Mouse (Mus musculus): ENCODE data around the gene Dhx34. TPM values are rescaled to one million over a fixed set of nuclear protein-coding genes. Genes with fewer than 3 reads are reported as not detected.
"Not testable (repeated sequence)": the region's sequence is repeated elsewhere in the genome, so short reads cannot be mapped to it uniquely, and the experiment has no call there.

The Dhx34 gene
- polyA plus RNA-seq, 1 experiment from 2014 or later = 7.3 TPM

GRCm38 (mm10) chr7:16261097-16261496 is 39.3 kb upstream of the Dhx34 start:
- WGBS = 48% methylated on average over 1 of the region's 1 CpGs
- no peaks in the 10 kb centered on the region for H3K4me1 ChIP-seq (replicated peaks; ENCODE audit: control insufficient read depth, insufficient read depth, low read length)
- no peak overlapping the region for H3K9ac ChIP-seq (ENCODE audit: low read depth, low read length)
- ATAC-seq = peak; percentile 86
- no peak for TF ChIP-seq CTCF (IDR thresholded peaks at IDR 0.05; ENCODE audit: low read depth)
- H3K9me3 ChIP-seq (ENCODE audit: control insufficient read depth) = no peaks in the 10 kb centered on the region
- no peaks in the 10 kb centered on the region for H3K27me3 ChIP-seq (replicated peaks; ENCODE audit: control insufficient read depth, insufficient read depth, low read length)
- H3K4me2 ChIP-seq (replicated peaks; ENCODE audit: low read depth) = no peak overlapping the region; the same call in 1 of the 2 replicates
- no peak overlapping the region for H3K4me3 ChIP-seq (ENCODE audit: low read depth, low read length)
- no peak overlapping the region for H3K27ac ChIP-seq (ENCODE audit: low read depth, low read length)
- no peaks in the 10 kb centered on the region for H3K36me3 ChIP-seq (ENCODE audit: control insufficient read depth, insufficient read depth)

DNA sequence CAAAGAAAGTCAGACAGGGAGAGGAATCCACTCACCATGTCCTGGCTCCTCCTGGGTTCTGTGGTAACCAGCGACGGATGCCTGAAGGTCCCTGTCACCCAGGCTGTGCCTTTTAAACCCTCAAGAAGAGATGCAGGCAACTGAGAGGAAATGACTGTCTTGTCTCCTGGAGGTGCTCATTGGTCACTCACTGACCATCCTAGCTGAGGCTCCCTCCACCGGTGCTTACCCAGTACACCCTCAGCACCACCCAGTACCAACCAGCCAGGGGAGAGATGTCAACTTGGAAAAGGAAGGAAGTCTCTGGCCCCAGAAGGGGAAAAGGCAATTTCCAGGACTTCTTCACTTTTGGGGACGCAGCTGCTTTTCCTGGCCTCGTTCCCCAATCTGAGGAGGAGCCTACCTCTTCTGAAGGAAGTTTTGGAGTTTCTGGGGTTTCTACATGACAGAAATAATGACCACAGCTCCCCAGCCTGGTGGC is 37.3 kb upstream of the Dhx34 start, which contains the start of gene C5ar1:
C5ar1 (minus strand) TSS at position 431 of the 481 bp plus-strand sequence.
- Histone ChIP-seq H3K9me3 (ENCODE audit: control insufficient read depth) (no peaks in the 10 kb centered on the region), H3K27ac (ENCODE audit: low read depth, low read length) (no peak within 1 kb of the TSS), H3K36me3 (ENCODE audit: control insufficient read depth, insufficient read depth) (no peaks in the 10 kb centered on the region), H3K9ac (ENCODE audit: low read depth, low read length) (no peak within 1 kb of the TSS), H3K4me1 (replicated peaks; ENCODE audit: control insufficient read depth, insufficient read depth, low read length) (no peaks in the 10 kb centered on the region), H3K27me3 (replicated peaks; ENCODE audit: control insufficient read depth, insufficient read depth, low read length) (no peaks in the 10 kb centered on the region), H3K4me2 (replicated peaks; ENCODE audit: low read depth) (no peak within 1 kb of the TSS), H3K4me3 (ENCODE audit: low read depth, low read length) (no peak within 1 kb of the TSS)
- WGBS = 77% methylated on average over 5 of the region's 5 CpGs
- ATAC-seq = no peak
- TF ChIP-seq CTCF (IDR thresholded peaks at IDR 0.05; ENCODE audit: low read depth) = no peak

DNA sequence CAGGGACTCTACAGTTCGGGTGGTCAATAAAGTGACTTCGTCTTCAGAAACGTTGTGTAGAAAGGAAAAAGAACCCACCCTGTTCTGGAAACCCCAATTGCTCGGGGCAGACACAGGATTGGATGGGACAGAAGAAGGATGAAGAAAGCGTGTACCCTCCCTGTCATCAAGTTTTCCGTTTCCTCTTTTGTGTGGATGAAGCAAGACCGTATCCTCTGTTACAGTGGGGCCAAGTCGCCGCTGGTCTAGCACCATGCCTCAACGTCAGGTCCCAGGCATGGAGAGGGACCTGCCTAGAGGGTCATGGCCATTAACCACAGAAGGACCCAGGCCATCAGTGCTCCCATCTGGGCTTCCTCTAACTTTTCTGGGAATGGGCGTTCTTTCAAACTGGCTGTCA is 36.0 kb upstream of the Dhx34 start:
- H3K4me3 ChIP-seq (ENCODE audit: low read depth, low read length) = no peak overlapping the region
- H3K27me3 ChIP-seq (replicated peaks; ENCODE audit: control insufficient read depth, insufficient read depth, low read length) = no peaks in the 10 kb centered on the region
- no peak for TF ChIP-seq CTCF (IDR thresholded peaks at IDR 0.05; ENCODE audit: low read depth)
- H3K9ac ChIP-seq (ENCODE audit: low read depth, low read length) = no peak overlapping the region
- H3K36me3 ChIP-seq (ENCODE audit: control insufficient read depth, insufficient read depth) = no peaks in the 10 kb centered on the region
- ATAC-seq = no peak
- H3K27ac ChIP-seq (ENCODE audit: low read depth, low read length) = no peak overlapping the region
- no peaks in the 10 kb centered on the region for H3K9me3 ChIP-seq (ENCODE audit: control insufficient read depth)
- WGBS = 85% methylated on average over 11 of the region's 11 CpGs
- H3K4me1 ChIP-seq (replicated peaks; ENCODE audit: control insufficient read depth, insufficient read depth, low read length) = no peaks in the 10 kb centered on the region
- H3K4me2 ChIP-seq (replicated peaks; ENCODE audit: low read depth) = no peak overlapping the region

- H3K9ac ChIP-seq (ENCODE audit: low read depth, low read length); H3K36me3 ChIP-seq (ENCODE audit: control insufficient read depth, insufficient read depth); ATAC-seq; H3K4me3 ChIP-seq (ENCODE audit: low read depth, low read length); H3K9me3 ChIP-seq (ENCODE audit: control insufficient read depth); H3K27ac ChIP-seq (ENCODE audit: low read depth, low read length); H3K4me2 ChIP-seq (replicated peaks; ENCODE audit: low read depth); H3K4me1 ChIP-seq (replicated peaks; ENCODE audit: control insufficient read depth, insufficient read depth, low read length); H3K27me3 ChIP-seq (replicated peaks; ENCODE audit: control insufficient read depth, insufficient read depth, low read length): not testable (repeated sequence)
- WGBS = 82% methylated on average over 4 of the region's 4 CpGs
Observed at GRCm38 (mm10) chr7:16255963-16256362, 34.1 kb upstream of the Dhx34 start.

DNA sequence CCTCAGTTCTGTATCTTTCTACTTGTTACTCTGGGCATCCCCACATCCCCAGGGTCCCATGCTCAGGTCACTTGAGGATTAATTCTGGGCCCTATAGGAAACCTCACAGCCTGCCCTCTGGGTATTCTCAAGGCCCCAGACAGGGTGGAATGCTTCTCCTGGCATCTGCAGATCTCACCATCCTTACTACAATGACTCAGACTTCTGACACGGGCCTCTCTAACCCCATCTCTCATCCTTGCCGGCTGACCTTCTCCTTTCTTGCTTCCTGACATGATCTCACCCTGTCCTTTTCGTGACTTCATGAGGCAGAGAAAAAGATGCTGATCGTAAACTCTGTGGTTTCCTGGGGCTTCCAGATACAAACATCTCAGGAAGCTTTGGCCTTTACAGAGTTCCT is 32.4 kb upstream of the Dhx34 start:
- ATAC-seq = no peak
- 39% methylated on average over 4 of the region's 4 CpGs for WGBS
- no peak overlapping the region for H3K4me3 ChIP-seq (ENCODE audit: low read depth, low read length)
- no peak for TF ChIP-seq CTCF (IDR thresholded peaks at IDR 0.05; ENCODE audit: low read depth)
- no peak overlapping the region for H3K9ac ChIP-seq (ENCODE audit: low read depth, low read length)
- H3K4me1 ChIP-seq (replicated peaks; ENCODE audit: control insufficient read depth, insufficient read depth, low read length) = no peaks in the 10 kb centered on the region
- no peaks in the 10 kb centered on the region for H3K36me3 ChIP-seq (ENCODE audit: control insufficient read depth, insufficient read depth)
- H3K27ac ChIP-seq (ENCODE audit: low read depth, low read length) = no peak overlapping the region
- no peak overlapping the region for H3K4me2 ChIP-seq (replicated peaks; ENCODE audit: low read depth)
- no peaks in the 10 kb centered on the region for H3K27me3 ChIP-seq (replicated peaks; ENCODE audit: control insufficient read depth, insufficient read depth, low read length)
- H3K9me3 ChIP-seq (ENCODE audit: control insufficient read depth) = no peaks in the 10 kb centered on the region

- Histone ChIP-seq H3K4me2 (replicated peaks; ENCODE audit: low read depth) (no peak overlapping the region), H3K4me3 (ENCODE audit: low read depth, low read length) (no peak overlapping the region), H3K27me3 (replicated peaks; ENCODE audit: control insufficient read depth, insufficient read depth, low read length) (no peaks in the 10 kb centered on the region), H3K9ac (ENCODE audit: low read depth, low read length) (no peak overlapping the region), H3K4me1 (replicated peaks; ENCODE audit: control insufficient read depth, insufficient read depth, low read length) (no peaks in the 10 kb centered on the region), H3K36me3 (ENCODE audit: control insufficient read depth, insufficient read depth) (no peaks in the 10 kb centered on the region), H3K27ac (ENCODE audit: low read depth, low read length) (no peak overlapping the region), H3K9me3 (ENCODE audit: control insufficient read depth) (no peaks in the 10 kb centered on the region)
- ATAC-seq = no peak
- no peak for TF ChIP-seq CTCF (IDR thresholded peaks at IDR 0.05; ENCODE audit: low read depth)
- WGBS = 86% methylated on average over 5 of the region's 5 CpGs
Observed at GRCm38 (mm10) chr7:16250687-16251086, 28.9 kb upstream of the Dhx34 start.

GRCm38 (mm10) chr7:16245958-16246357 is 24.1 kb upstream of the Dhx34 start:
- TF ChIP-seq CTCF (IDR thresholded peaks at IDR 0.05; ENCODE audit: low read depth) = peak; percentile 21; the same call in 1 of the 2 replicates
- no peak overlapping the region for H3K27ac ChIP-seq (ENCODE audit: low read depth, low read length)
- H3K9me3 ChIP-seq (ENCODE audit: control insufficient read depth) = no peaks in the 10 kb centered on the region
- H3K9ac ChIP-seq (ENCODE audit: low read depth, low read length) = no peak overlapping the region
- WGBS = 49% methylated on average over 2 of the region's 4 CpGs
- no peaks in the 10 kb centered on the region for H3K36me3 ChIP-seq (ENCODE audit: control insufficient read depth, insufficient read depth)
- no peaks in the 10 kb centered on the region for H3K27me3 ChIP-seq (replicated peaks; ENCODE audit: control insufficient read depth, insufficient read depth, low read length)
- H3K4me1 ChIP-seq (replicated peaks; ENCODE audit: control insufficient read depth, insufficient read depth, low read length) = no peaks in the 10 kb centered on the region
- no peak overlapping the region for H3K4me2 ChIP-seq (replicated peaks; ENCODE audit: low read depth)
- ATAC-seq = no peak
- H3K4me3 ChIP-seq (ENCODE audit: low read depth, low read length) = no peak overlapping the region
